ENCODE assay signal across 22 mouse cellular contexts in the genomic region with DNA sequence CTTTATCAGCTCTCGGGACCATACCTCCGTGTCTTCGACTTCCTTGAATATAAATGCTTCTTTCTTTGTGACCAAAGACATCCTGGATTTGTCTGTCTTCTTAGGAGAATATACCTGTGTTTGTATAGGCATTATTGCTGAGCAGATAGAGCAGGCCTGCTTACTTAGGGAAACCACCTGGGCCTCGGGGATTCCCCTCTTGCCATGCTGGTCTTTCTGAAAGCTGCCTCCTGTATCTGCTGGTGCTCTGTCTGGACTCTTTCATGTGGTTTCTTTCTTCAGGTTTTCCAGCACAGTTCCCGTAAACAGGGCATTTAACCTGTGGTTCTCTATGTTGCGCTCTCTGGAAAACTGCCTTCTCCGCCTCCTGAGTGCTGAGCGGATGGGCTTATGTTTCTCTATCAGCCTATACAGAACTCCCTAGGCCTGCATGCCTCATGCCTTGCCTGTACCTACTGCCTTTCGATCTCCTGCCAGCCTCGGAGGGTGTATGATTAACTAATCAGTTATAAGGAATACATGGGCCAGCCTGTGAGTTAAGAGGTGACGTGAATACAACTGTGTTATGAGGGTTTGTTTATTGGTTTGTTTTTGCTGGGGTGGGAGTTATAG.
A peak's percentile ranks its signal among the peaks of the same experiment; 100 is the strongest.
DNase-seq lines count a peak whose midpoint lies in the region; ATAC-seq and TF ChIP-seq lines count a peak whose summit lies in the region.
"Had no signal": no experiment of that assay in that cellular context is flagged by ENCODE, and none has a peak within 500 bp of the region (broad histone marks: within the 10 kb centered on the region; RNA-seq: fewer than 3 reads in every experiment).

No protein-coding gene starts in this region.

- no peaks in the 10 kb centered on the region for H3K9me3 ChIP-seq in intestine, embryonic 14.5 days (ENCODE audit: control insufficient read depth, low read length)
- H3K9me3 ChIP-seq in intestine, postnatal 0 days (ENCODE audit: control insufficient read depth): no peaks in the 10 kb centered on the region
- no peaks in the 10 kb centered on the region for H3K9me3 ChIP-seq in hindbrain, embryonic 10.5 days
- H3K9me3 ChIP-seq in midbrain, embryonic 10.5 days (replicated peaks): no peaks in the 10 kb centered on the region; the same call in 1 of the 2 replicates
- H3K9me3 ChIP-seq in neural tube, embryonic 11.5 days (ENCODE audit: control insufficient read depth, low read length): no peaks in the 10 kb centered on the region
- H3K9me3 ChIP-seq: embryonic facial prominence, embryonic 15.5 days; heart, embryonic 10.5 days; limb, embryonic 10.5 days; liver, embryonic 15.5 days; stomach, embryonic 15.5 days had no signal

- DNase-seq in intestine, embryonic 14.5 days (ENCODE audit: low spot score): no peak
- no peak for DNase-seq in hindbrain, embryonic 10.5 days (ENCODE audit: low spot score)
- DNase-seq in midbrain, embryonic 10.5 days (ENCODE audit: low spot score): no peak
- no peak for DNase-seq in neural tube, embryonic 11.5 days (ENCODE audit: low spot score)
- no peak for DNase-seq in layer of hippocampus, postnatal 36 days
- DNase-seq in lung, postnatal 25 days (ENCODE audit: low spot score): no peak
- no peak for DNase-seq in testis, postnatal 10 days (ENCODE audit: low spot score)
- DNase-seq: gastrocnemius, postnatal 10 days; heart, postnatal 14 days; lung, postnatal 10 days; right cerebral cortex, adult 18-20 months; spleen, adult 18-20 months; thymus, postnatal 14 days had no signal

- H3K27me3 ChIP-seq in intestine, embryonic 14.5 days (replicated peaks; ENCODE audit: control insufficient read depth, insufficient read depth, low read length): no peaks in the 10 kb centered on the region
- no peaks in the 10 kb centered on the region for H3K27me3 ChIP-seq in intestine, postnatal 0 days (replicated peaks; ENCODE audit: control insufficient read depth, insufficient read depth, low read length)
- peaks cover 5% of the 10 kb centered on the region; the same call in 1 of the 2 replicates for H3K27me3 ChIP-seq in hindbrain, embryonic 10.5 days (ENCODE audit: insufficient read depth, poor library complexity, severe bottlenecking)
- peaks cover 27% of the 10 kb centered on the region for H3K27me3 ChIP-seq in midbrain, embryonic 10.5 days (ENCODE audit: low read depth, poor library complexity, severe bottlenecking)
- no peaks in the 10 kb centered on the region for H3K27me3 ChIP-seq in neural tube, embryonic 11.5 days (ENCODE audit: control insufficient read depth, insufficient read depth, low read length)
- H3K27me3 ChIP-seq: embryonic facial prominence, embryonic 15.5 days; liver, embryonic 15.5 days; stomach, embryonic 15.5 days had no signal

- no peak overlapping the region for H3K27ac ChIP-seq in intestine, embryonic 14.5 days (ENCODE audit: low read depth)
- H3K27ac ChIP-seq in intestine, postnatal 0 days (ENCODE audit: low read depth, low read length): no peak overlapping the region
- peak overlapping the region; percentile 84 for H3K27ac ChIP-seq in hindbrain, embryonic 10.5 days
- peak overlapping the region; percentile 53 for H3K27ac ChIP-seq in midbrain, embryonic 10.5 days (replicated peaks)
- peak overlapping the region; percentile 74 for H3K27ac ChIP-seq in neural tube, embryonic 11.5 days (ENCODE audit: low read depth, low read length)
- H3K27ac ChIP-seq: embryonic facial prominence, embryonic 15.5 days; heart, embryonic 10.5 days; limb, embryonic 10.5 days; liver, embryonic 15.5 days; stomach, embryonic 15.5 days had no signal

- ATAC-seq in intestine, embryonic 14.5 days (replicated peaks; ENCODE audit: low FRiP score, low TSS enrichment, low read depth): no peak; the same call in 1 of the 2 replicates
- ATAC-seq in intestine, postnatal 0 days: no peak
- no peak for ATAC-seq in neural tube, embryonic 11.5 days (ENCODE audit: insufficient read depth, low FRiP score, low TSS enrichment)
- ATAC-seq: activated CD4-positive, CD25-positive, alpha-beta regulatory T cell, adult 4 months; forebrain, embryonic 16.5 days; intestine, embryonic 16.5 days had no signal

- 58% methylated on average over 11 of the region's 11 CpGs for WGBS in intestine, embryonic 14.5 days
- WGBS in intestine, postnatal 0 days: 53% methylated on average over 11 of the region's 11 CpGs
- 68% methylated on average over 11 of the region's 11 CpGs for whole genome bisulfite sequencing in hindbrain, embryonic 10.5 days
- WGBS in midbrain, embryonic 10.5 days: 74% methylated on average over 11 of the region's 11 CpGs
- 70% methylated on average over 11 of the region's 11 CpGs for WGBS in neural tube, embryonic 11.5 days

- TF ChIP-seq CTCF in intestine, postnatal 0 days (IDR thresholded peaks at IDR 0.05; ENCODE audit: low read depth): no peak

- peaks cover 17% of the 10 kb centered on the region for H3K4me1 ChIP-seq in intestine, embryonic 14.5 days (replicated peaks; ENCODE audit: control insufficient read depth, insufficient read depth, low read length)
- H3K4me1 ChIP-seq in intestine, postnatal 0 days (replicated peaks; ENCODE audit: control insufficient read depth, insufficient read depth, low read length): no peaks in the 10 kb centered on the region
- peaks cover 39% of the 10 kb centered on the region for H3K4me1 ChIP-seq in hindbrain, embryonic 10.5 days (replicated peaks)
- H3K4me1 ChIP-seq in midbrain, embryonic 10.5 days: peaks cover 57% of the 10 kb centered on the region
- peaks cover 16% of the 10 kb centered on the region; the same call in 1 of the 2 replicates for H3K4me1 ChIP-seq in neural tube, embryonic 11.5 days (ENCODE audit: control insufficient read depth, insufficient read depth, low read length)
- H3K4me1 ChIP-seq: liver, embryonic 15.5 days; stomach, embryonic 15.5 days had no signal

- H3K4me2 ChIP-seq in intestine, embryonic 14.5 days (ENCODE audit: low read length): 0 out of 2 replicates have a peak overlapping the region, but pooled peaks have one; percentile 15
- H3K4me2 ChIP-seq in intestine, postnatal 0 days (replicated peaks; ENCODE audit: low read depth): no peak overlapping the region
- H3K4me2 ChIP-seq in neural tube, embryonic 11.5 days (ENCODE audit: low read depth): peak overlapping the region; percentile 7; the same call in 1 of the 2 replicates
- H3K4me2 ChIP-seq: embryonic facial prominence, embryonic 15.5 days; liver, embryonic 15.5 days; stomach, embryonic 15.5 days had no signal

- H3K4me3 ChIP-seq in intestine, embryonic 14.5 days (ENCODE audit: low read depth, low read length): no peak overlapping the region
- no peak overlapping the region for H3K4me3 ChIP-seq in intestine, postnatal 0 days (ENCODE audit: low read depth, low read length)
- H3K4me3 ChIP-seq in hindbrain, embryonic 10.5 days: peak overlapping the region; percentile 20; the same call in 1 of the 2 replicates
- 0 out of 2 replicates have a peak overlapping the region, but pooled peaks have one; percentile 3 for H3K4me3 ChIP-seq in midbrain, embryonic 10.5 days
- no peak overlapping the region for H3K4me3 ChIP-seq in neural tube, embryonic 11.5 days (ENCODE audit: low read depth, low read length)
- H3K4me3 ChIP-seq: embryonic facial prominence, embryonic 15.5 days; heart, embryonic 10.5 days; limb, embryonic 10.5 days; liver, embryonic 15.5 days; stomach, embryonic 15.5 days had no signal

- no peak overlapping the region for H3K9ac ChIP-seq in intestine, embryonic 14.5 days (ENCODE audit: low read length)
- no peak overlapping the region for H3K9ac ChIP-seq in intestine, postnatal 0 days (ENCODE audit: low read depth, low read length)
- no peak overlapping the region for H3K9ac ChIP-seq in neural tube, embryonic 11.5 days (ENCODE audit: low read length)
- H3K9ac ChIP-seq: embryonic facial prominence, embryonic 15.5 days; liver, embryonic 15.5 days; stomach, embryonic 15.5 days had no signal

- H3K36me3 ChIP-seq in intestine, embryonic 14.5 days (ENCODE audit: control insufficient read depth, insufficient read depth, low read length): no peaks in the 10 kb centered on the region
- H3K36me3 ChIP-seq in intestine, postnatal 0 days (ENCODE audit: control insufficient read depth, insufficient read depth): no peaks in the 10 kb centered on the region
- peaks cover 14% of the 10 kb centered on the region for H3K36me3 ChIP-seq in hindbrain, embryonic 10.5 days
- H3K36me3 ChIP-seq in midbrain, embryonic 10.5 days: peaks cover 7% of the 10 kb centered on the region; the same call in 1 of the 2 replicates
- H3K36me3 ChIP-seq in neural tube, embryonic 11.5 days (ENCODE audit: control insufficient read depth, insufficient read depth, low read length): no peaks in the 10 kb centered on the region
- H3K36me3 ChIP-seq: embryonic facial prominence, embryonic 15.5 days; heart, embryonic 10.5 days; liver, embryonic 15.5 days; stomach, embryonic 15.5 days had no signal

Comparison
In these comparisons a context has a peak if more than half of its experiments do, and no peak if none do; other contexts are left out.
1. H3K27ac ChIP-seq: peak in hindbrain, embryonic 10.5 days (single experiment), midbrain, embryonic 10.5 days (single experiment) and neural tube, embryonic 11.5 days (single experiment); none in intestine, embryonic 14.5 days (single experiment) and intestine, postnatal 0 days (single experiment).
2. H3K4me3 ChIP-seq: peak in hindbrain, embryonic 10.5 days (single experiment) and midbrain, embryonic 10.5 days (single experiment); none in intestine, embryonic 14.5 days (single experiment), intestine, postnatal 0 days (single experiment) and neural tube, embryonic 11.5 days (single experiment).